Mouse (Mus musculus): Measurements from ENCODE around the gene Slc26a6.

- TF ChIP-seq POLR2A (IDR thresholded peaks at IDR 0.05; ENCODE audit: borderline replicate concordance, extremely low read depth, low read depth, low read length) (no peak), CTCF (IDR thresholded peaks at IDR 0.05; ENCODE audit: insufficient read depth, low read length) (no peak)
These were observed 5.9 kb downstream of the Slc26a6 start for GRCm38 (mm10) chr9:108858792-108859527.
